Mouse (Mus musculus) splenic B cell, adult 2 months (primary cell): ENCODE measurements around the gene Sdccag8.

Source experiments
- DNase-seq: peaks from one replicate; pipeline ENCODE4 v3.0.0-alpha.2; 2011; ENCODE audit warnings: low read depth, low spot score
- H3K27me3 ChIP-seq: 2 replicates; pipeline ENCODE4 v1.6.1; 2012; ENCODE audit warnings: mild to moderate bottlenecking, low read length, moderate library complexity, mixed read lengths; ENCODE audit not compliant: control insufficient read depth, poor library complexity, insufficient read depth, severe bottlenecking
- H3K36me3 ChIP-seq: 2 replicates; pipeline ENCODE4 v1.6.1; 2012; ENCODE audit warnings: mild to moderate bottlenecking, low read length, moderate library complexity, mixed read lengths; ENCODE audit not compliant: control insufficient read depth, poor library complexity, insufficient read depth, severe bottlenecking

Sdccag8 gene

DNA sequence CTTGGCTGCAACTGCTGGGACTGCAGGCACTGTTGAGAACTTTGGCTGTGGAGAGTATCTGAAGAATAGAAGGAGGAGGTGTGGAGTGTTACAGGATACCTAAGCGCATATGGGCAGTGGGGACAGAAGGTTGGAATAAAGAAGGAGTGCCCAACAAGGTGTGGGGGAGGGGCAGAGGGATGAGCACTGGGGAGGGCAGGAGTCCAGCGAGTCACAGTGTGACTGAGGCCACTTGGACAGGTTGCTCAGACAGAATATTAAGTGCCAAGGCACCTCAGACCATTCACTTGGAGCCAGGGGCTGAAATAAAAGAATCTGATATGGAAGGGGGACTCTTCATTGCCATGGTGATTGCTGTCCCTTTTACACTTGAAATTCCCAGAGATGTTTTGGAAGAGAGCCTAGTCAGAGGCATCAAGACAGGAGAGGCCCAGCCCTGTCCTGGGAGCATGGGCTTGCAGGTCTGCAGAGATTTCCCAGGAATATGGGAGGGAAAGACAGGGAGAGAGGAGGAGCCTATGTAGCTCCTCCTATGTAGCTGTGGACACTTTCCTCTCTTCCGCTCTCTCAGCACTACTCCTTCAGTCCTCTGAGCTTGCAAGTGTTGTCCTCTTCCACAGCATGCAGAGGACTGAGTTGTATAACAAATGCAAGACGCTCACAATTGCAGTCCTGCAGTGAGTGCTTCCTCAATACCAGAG, 189.7 kb downstream of the Sdccag8 start:
- no peaks in the 10 kb centered on the region for H3K27me3 ChIP-seq
- DNase-seq = no peak
- no peaks in the 10 kb centered on the region for H3K36me3 ChIP-seq

DNA sequence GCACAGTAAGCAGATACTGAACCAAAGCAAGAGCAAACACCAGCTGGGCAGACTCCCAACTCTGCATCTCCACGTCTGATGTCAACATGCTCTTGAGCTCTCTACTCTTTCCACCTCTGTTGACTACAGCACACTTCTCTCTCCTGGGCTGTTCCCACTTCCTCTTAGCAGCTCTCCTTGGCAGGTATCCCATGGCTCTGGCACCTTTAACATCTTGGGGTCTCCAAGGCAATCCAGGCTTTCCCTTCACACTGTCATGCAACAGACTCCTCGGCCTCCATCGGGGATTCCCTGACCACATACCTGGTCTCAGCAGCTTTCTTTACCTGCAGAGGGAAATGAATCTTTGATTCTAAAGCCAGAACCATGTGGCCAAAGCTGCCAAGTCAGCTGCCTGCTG, 192.9 kb downstream of the Sdccag8 start:
- no peaks in the 10 kb centered on the region for H3K36me3 ChIP-seq
- DNase-seq = no peak
- no peaks in the 10 kb centered on the region for H3K27me3 ChIP-seq

DNA sequence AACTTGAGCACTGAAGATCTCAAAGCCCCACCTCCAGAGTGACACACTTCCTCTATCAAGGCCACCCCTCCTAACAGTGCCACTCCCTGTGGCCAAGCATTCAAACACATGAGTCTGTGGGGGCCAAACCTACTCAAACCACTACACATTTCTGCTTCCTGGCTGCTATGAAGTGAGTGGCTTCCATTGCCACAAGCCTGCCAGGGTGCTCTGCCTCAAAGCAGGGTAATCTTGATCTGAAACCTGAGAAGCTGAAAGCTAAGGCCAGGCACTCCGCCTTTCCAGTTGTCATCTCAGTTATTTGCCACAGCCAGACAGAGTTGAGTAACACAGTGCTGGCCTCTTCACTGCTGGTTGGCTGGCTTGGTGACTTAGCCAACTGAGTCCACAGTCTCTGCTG, 194.3 kb downstream of the Sdccag8 start:
- H3K36me3 ChIP-seq = no peaks in the 10 kb centered on the region
- peak; percentile 24 for DNase-seq
- no peaks in the 10 kb centered on the region for H3K27me3 ChIP-seq

DNA sequence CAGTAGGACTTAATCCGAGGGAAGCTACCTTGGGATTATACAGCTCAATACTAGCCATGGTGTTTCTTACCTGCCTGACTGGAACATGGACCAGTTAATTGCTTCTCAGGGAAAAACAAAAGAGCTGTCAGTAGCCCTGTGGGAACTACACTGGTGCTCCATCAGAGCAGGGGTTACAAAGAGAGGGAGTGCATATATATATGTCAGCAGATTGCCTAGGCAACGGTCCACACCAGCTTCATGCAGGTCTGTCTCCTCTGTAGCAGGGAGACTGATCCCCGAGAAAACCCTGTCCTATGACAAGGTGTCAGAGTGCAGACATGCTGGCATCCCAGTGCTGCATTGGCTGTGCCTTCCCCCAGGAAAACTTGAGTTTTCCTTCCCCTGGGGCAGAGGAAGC, 195.6 kb downstream of the Sdccag8 start:
- no peaks in the 10 kb centered on the region for H3K36me3 ChIP-seq
- H3K27me3 ChIP-seq = no peaks in the 10 kb centered on the region
- DNase-seq = no peak

DNA sequence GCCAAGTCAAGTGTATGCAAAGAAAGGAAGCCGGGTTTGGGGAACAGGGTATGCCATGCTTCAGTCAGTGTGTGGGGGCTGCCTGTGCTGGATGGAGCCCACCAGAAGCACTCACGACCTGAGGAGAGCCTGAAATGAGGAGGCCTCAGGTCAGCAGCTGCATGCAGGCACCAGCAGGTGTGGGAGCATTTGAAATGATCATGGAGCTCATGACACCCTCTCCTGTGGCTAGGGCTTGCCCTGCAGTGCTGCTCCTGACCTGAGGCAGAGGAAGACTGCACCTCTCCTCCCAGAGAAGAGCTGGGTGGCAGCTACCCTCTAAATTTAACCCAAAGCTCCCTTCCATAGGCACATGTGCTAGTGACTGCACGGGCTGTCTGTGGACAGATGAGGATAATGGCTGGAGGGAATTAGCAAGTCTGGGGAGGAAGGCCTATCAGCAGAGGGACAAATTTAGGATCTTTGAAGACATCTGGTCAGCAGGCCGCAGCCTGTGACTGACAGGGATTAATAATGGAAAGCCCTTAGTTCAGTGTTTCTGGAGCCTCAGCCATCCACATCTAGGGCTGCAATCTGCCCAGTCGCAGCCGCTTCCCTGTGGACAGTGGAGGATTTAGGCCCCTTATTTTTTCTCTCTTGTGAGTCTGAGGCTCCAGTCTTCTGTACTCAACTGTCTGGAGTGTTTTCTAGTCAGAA, 196.3 kb downstream of the Sdccag8 start:
- Histone ChIP-seq H3K27me3 (no peaks in the 10 kb centered on the region), H3K36me3 (no peaks in the 10 kb centered on the region)
- DNase-seq = no peak

DNA sequence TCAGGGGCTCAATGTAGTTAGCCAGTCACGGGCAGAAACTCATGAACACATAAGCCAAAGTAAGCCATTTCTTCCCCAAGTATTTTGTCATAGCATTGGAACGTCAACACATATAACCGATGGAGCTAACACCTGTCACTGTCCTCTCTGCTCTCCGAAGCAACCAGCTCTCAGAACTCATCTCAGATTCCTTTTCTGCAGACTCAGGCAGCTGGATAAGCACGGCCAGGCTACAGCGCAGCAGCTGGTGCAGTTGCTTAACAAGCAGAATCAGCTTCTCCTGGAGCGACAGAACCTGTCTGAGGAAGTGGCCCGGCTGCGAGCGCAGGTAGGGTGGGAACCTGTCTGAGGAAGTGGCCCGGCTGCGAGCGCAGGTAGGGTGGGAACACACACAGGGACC, 197.2 kb downstream of the Sdccag8 start:
- DNase-seq = no peak
- H3K27me3 ChIP-seq = no peaks in the 10 kb centered on the region
- H3K36me3 ChIP-seq = no peaks in the 10 kb centered on the region

DNA sequence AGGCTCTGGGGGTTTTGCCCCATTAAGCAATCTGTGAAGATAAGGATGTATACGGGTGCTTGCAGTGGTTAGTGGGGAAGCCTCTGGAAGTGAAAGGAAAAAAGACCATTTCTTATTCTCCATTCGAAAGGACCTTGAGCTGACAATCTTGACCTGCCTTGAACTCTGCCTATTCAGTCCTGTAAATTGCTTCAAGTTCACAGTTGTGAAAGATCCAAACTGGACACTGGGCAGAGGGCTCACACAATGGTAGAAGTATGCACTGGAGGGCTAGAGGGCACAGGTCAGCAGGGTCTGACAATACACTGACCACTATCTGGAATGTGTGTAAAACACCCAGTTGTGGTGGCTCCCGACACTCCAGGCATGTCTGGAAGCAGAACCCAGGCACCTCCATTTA, 198.3 kb downstream of the Sdccag8 start:
- Histone ChIP-seq H3K36me3 (no peaks in the 10 kb centered on the region), H3K27me3 (no peaks in the 10 kb centered on the region)
- no peak for DNase-seq

DNA sequence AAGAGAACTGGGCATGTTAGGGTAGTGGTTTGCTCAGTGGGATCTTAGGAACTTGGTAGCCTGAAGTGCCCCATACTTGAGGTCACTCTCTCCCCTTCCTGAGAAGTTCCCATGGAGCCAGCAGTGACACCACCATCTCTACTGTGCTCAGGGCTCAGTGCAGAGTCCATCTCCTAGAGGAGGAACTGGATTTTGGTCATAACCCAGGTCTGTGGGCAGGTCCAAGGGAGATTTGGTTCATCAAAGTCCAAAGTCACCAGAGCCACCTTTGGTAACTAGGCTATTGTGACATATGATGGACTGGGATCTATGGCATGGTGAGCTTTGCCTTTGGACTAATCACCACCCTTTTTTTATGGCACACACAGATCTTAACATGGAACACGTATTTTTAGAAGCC, 198.9 kb downstream of the Sdccag8 start:
- DNase-seq = no peak
- H3K36me3 ChIP-seq = no peaks in the 10 kb centered on the region
- no peaks in the 10 kb centered on the region for H3K27me3 ChIP-seq

DNA sequence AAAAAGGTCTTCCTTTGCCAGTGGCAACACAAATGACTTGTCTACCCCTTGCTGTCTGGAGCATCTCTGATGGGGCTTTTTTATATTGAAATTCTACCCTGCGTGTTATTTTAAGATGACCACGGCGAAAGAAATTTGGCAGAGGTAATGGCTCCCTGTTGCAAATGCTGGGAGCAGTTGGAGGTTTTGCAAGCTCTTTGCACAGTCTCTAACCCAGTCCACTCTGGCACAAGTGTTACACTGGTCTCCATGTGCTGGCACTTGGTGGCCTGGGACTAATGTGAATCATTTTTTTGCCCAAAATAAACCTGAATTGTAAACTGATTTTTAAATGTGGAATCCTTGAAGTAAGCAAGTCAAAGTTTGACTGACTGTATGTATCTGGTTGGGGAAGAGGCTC, 199.3 kb downstream of the Sdccag8 start:
- Histone ChIP-seq H3K27me3 (no peaks in the 10 kb centered on the region), H3K36me3 (no peaks in the 10 kb centered on the region)
- no peak for DNase-seq

DNA sequence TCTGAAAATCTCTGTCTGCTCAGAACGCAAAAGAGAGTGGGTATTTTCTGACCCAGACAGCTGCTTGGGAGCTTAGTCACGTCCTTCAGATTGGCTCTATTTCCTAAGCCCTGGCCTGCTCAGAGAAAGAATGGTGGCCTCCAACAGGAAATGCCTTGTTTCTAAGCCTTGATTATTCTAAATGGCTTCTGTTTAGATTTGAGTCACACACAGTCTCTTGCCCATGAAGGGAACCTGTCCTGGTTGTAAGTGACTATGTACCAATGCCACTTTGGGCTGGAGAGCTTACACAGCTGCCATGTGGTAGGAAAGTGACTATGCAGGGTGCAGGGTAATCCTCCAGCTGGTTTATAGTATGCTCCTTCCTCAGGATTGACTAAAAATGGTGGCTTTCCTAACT, 199.9 kb downstream of the Sdccag8 start:
- DNase-seq = no peak
- Histone ChIP-seq H3K27me3 (no peaks in the 10 kb centered on the region), H3K36me3 (no peaks in the 10 kb centered on the region)

DNA sequence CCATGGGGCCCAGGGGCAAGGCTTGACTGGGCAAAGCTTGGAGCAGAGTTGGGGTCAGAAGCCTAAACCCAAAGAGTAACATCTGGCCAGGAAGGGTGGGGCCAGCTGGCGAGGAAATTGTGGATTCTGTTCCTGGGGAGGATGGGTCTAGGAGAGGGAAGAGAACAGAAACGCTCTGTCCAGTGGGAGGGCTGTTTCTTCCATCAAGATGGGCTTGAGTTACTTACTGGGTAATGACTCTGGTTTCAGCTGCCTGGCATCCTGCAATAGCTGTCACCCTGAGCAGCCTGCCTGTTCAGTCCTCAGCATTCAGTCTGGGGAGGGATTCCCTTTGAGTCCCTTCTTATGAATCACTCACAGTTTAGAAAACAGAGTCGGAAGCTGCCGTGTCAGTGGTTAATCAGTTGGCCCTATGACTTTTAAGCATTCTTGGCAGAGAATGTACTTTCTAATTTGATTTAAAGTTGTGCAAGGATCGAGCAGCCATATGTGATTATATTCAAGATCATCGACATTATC, 200.5 kb downstream of the Sdccag8 start:
- H3K36me3 ChIP-seq = no peaks in the 10 kb centered on the region
- no peak for DNase-seq
- H3K27me3 ChIP-seq = no peaks in the 10 kb centered on the region

DNA sequence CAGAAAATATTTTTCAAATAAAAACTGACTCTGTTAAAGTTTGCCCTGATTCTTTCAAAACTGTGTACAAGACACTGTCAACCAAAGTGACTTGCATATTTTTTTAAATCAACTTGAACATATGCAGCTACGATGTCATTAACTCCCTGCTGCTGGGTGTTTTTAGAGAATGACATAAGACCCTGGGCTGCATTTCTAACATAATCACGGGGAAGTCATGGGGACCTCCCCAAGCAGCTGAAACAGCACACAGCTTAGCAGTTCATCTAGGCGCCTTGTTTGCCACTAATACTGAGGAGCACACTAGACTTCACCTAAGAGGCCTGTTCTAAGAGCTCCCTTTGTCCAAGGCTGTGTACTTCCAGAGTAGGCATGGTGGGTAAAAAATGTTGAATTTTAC, 201.5 kb downstream of the Sdccag8 start:
- Histone ChIP-seq H3K27me3 (no peaks in the 10 kb centered on the region), H3K36me3 (no peaks in the 10 kb centered on the region)
- no peak for DNase-seq

DNA sequence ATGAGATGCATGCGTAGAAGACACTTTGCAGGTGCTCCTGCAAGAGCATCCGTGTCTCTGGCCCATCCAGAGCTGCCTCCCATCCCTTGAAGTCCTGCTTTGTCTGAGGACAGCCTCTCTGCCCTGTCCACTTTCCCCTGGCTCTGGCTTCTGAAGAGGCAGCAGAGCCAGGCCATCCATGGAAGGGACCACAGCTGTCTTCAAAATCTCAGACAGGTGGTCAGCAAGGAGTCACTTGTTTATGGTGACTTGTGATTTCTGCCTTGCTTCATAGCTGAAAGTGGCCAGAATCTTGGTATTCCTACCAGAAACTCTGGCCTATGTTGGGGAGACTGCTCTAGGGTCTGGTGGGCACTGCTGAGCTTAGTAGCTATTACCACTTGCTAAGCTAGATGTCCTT, 202.3 kb downstream of the Sdccag8 start:
- no peaks in the 10 kb centered on the region for H3K36me3 ChIP-seq
- H3K27me3 ChIP-seq = no peaks in the 10 kb centered on the region
- DNase-seq = no peak

DNA sequence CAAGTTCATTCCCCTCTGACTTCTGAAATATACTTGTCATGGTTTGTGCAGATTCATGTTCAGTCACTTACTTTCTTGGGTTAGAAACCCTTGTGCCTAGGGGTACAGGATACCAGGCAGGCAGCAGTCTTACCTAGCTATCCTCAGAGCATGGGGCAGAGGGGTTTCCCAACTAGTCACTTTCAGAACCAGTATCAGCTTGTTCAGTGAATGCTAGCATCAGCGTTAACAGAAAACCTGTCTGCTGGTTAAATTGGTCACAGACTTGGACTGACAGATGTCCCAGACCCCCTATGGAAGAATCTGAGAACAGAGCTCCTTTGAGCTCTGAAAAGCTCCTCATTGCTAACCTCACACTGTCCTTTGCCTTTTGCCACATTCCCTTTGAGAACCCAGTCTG, 204.3 kb downstream of the Sdccag8 start:
- Histone ChIP-seq H3K36me3 (no peaks in the 10 kb centered on the region), H3K27me3 (no peaks in the 10 kb centered on the region)
- no peak for DNase-seq

DNA sequence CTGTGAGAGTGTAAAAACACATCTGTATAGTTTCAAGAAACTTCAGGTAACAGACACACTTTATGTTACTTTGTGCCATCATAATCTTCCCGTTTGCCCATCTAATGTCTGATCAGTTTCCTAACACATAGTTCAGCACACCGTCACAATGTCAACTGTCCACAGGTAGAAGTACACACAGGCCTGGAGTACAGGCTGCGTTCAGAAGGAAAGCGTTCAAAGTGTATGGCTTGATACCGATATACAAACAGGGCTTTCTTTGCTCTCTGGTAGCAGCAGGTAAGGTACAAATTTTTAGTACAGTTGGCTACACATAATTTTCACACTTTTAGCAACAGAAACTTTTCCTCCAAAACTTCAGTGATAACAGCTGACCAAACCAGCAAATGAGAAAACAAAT, 205.2 kb downstream of the Sdccag8 start:
- no peak for DNase-seq
- Histone ChIP-seq H3K36me3 (peaks cover 4% of the 10 kb centered on the region; the same call in 1 of the 2 replicates), H3K27me3 (no peaks in the 10 kb centered on the region)
